Mouse (Mus musculus) right cerebral cortex, adult 2 months (tissue): ENCODE results near the gene Ciao1.
"Not testable (repeated sequence)": the region's sequence is repeated elsewhere in the genome, so short reads cannot be mapped to it uniquely, and the experiment has no call there.

ENCODE experiments used
- DNase-seq, 2 experiments: peaks; one replicate each; pipeline ENCODE4 v3.0.0; 2021 to 2022; ENCODE audit warnings: low spot score in 2 of 2

The Ciao1 gene

GRCm38 (mm10) chr2:127247592-127248333, at the start of gene Ciao1, which contains the start of gene Tmem127:
Ciao1 (minus strand) TSS chr2:127247816.
Tmem127 (plus strand) TSS chr2:127247908.
- peak; percentile 98 for DNase-seq

GRCm38 (mm10) chr2:127297001-127297805, 49.6 kb upstream of the Ciao1 start:
- no peak for DNase-seq

GRCm38 (mm10) chr2:127292250-127292649, 44.6 kb upstream of the Ciao1 start:
- no peak for DNase-seq

DNA sequence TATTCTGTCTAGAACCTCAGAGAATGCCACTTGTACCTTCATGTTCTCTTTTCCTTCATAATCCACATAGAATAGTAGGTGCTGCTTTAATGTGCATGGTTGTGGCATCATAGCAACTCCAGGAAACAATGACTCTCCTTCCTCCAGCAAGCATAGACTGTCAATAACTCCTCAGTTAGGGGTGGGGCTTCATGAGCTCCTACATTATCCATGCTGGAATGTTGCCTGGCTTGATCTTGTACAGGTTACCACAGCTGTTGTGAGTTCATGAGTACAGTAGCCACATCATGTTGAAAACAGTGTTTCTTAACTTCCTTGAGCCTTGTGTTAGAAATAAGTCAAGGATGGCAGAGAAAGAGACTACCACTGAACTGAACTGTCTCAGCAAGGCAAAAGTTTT, 30.5 kb upstream of the Ciao1 start:
- DNase-seq, result no peak

DNA sequence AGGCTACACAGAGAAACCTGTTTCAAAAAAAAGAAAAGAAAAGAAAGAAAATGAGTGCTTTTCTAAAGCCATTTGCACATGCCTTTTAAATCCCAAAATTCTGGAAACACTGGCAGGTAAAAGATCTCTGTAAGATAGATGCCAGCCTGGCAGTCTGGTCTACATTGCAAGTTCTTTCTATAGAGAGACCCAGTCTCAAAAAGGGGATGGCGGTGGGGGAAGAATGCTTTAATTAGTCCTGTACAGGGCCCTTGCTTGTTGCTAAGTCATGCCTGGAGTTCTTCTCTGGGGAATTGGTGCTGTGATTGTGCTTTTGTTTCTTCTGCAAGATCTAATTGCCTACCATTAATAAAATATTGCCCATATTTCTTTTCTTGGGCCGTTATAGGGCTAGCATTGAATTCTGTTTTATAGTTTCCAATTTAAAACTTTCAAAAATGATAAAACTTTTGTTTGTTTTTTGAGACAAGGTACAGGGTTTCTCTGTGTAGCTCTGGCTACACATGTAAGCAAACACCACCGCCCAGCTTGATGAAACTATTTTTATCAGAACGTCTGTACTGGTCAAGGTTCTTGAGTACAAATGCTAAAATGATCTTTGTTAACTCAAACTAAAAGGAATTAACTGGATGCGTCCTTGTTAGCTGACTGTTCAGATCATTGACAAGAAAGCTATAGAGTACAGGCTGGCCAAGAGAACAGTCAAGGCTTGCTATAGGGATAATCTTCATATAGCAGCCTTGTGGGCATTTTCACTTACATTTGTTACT, 28.1 kb upstream of the Ciao1 start:
- no peak for DNase-seq

- DNase-seq, result no peak
Measured at GRCm38 (mm10) chr2:127274590-127274989, 27.0 kb upstream of the Ciao1 start.

DNA sequence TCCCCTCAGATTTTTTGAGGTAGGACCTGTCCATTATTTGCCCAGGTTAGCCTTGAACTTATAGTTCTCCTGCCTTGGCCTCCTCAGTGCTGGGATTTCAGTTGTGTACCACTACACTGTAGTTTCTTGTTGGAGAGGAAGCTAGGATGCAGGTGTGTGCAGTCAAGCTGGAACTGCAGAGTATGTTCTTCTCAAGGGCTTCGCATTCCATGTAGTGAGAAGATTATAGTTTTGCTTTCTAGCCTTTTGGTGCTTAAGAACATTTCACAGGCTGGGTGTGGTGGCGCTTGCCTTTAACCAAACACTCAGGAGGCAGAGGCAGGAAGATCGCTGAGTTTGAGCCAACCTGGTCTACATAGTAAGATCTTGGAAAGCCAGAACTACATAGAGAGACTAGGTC, 25.2 kb upstream of the Ciao1 start:
- no peak for DNase-seq

- DNase-seq, result not testable (repeated sequence)
Measured at GRCm38 (mm10) chr2:127272049-127272448, 24.4 kb upstream of the Ciao1 start.

GRCm38 (mm10) chr2:127271042-127271515, 23.5 kb upstream of the Ciao1 start:
- DNase-seq, result peak; percentile 42 to 49

GRCm38 (mm10) chr2:127270300-127271041, 22.9 kb upstream of the Ciao1 start:
- peak; percentile 78 to 85 for DNase-seq

DNA sequence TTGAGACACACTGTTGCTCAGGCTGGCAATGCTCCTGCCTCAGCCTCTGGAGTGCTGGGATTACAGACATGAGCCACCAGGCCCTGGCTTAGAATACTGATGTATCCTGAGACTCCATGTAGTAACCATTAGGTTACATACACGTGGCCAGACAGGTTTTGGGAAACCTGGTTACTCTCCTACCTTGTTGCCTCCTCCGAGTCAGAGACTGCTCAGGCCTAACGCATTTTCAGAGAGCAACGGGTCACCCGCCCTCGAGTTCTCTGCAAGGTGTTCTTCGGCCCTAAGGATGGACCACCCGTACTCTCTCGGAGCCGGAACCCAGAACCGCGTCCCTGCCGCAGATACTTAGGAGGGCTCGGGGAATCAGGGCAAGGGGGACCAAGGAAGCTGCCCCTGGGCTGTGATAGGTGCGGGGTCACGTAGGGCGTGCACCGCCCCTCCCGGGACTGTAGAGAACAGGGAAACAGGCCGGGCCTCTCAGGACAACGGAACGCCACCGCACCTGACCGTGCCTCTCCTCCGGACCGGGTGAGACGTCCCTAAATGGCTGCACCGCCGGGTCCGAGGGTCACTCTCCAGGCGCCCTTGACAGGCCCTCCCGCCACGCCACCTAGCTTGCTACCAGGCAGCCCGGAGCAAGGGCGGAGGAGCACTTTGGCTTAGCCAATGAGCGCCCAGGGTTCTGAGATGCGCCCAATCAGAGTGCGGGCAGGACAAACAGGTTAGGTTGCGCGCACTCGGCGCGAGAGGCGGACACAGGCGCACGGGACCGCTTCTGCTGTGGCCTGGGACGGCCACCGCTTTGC, 22.1 kb upstream of the Ciao1 start, which contains the start of gene Stard7:
TSS of gene Stard7 (plus strand) at position 728 of the 809 bp plus-strand sequence.
- peak; percentile 95 for DNase-seq

DNA sequence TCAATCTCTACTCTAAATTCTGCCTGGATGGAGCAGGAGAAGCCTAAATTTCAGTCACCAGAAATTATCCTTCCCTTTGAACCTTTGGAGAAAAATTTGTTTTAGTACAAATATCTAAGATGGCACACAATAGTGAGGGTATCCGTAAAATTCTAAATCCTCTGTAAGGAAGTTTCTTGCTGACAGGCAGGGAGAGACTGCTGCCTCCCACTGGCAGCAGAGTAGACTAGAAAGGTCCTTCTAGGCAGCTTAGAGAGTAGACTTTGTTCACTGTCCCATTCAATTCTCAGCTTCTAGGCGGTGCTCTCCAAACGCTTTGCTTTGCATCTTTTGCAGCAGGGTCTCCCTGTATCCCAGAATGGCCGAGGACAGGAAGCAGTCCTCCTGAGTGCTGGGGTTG, 20.2 kb upstream of the Ciao1 start:
- no peak for DNase-seq

DNA sequence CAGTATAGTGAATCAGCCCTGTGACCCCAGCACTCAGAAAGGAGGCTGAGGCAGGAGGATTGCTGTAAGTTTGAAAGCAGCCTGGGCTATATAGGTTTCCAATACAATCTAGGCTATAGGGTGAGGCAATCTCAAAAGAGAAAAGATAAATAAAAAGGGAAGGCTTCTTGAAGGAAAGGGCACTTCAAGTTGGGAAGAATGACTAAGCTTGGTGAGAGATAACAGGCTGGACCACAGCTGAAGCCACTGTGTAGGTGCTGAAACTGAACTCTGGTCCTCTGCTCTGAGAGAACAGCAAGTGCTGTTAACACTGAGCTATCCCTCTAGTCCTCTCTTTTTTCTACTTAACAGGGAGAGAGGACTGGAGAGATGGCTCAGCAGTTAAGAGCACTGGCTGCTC, 14.9 kb upstream of the Ciao1 start:
- DNase-seq, result no peak

DNA sequence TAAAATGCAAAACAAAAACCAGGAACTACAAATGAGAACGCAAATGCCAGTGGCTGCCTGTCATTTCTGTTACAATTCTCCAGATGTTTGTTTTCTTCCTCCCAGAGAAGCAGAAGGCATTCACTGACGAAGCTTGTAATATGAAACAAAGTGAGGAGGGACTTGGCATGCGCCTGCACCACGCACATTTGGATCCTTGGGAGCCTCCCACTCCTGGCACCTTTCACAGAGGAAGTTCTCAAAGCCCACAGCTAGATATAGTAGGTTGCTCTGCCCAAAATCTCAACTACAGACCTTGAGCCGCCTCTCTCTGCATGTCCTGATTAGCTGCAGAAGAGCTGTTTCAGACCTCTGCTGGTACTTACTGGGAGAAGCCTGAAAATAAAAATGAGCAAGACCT, 11.7 kb upstream of the Ciao1 start:
- peak in 1 of 2 experiments; percentile 26 for DNase-seq

DNA sequence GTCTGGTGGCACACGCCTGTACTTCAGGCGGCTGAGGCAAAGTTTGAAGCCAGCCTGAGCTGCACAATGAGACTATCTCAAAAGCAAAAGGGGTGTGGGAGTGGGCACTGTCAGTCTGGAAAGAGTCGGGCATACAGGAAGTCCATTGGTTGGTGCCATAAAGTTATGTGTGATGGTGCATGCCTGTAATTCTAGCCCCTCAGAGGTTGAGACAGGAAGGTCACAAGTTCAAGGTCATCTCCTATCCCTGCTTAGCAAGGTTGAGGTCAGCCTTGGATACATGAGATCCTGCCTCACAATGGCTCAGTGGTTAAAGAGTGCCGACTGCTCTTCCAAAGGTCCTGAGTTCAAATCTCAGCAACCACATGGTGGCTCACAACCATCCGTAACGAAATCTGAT, 7.7 kb upstream of the Ciao1 start:
- no peak for DNase-seq

DNA sequence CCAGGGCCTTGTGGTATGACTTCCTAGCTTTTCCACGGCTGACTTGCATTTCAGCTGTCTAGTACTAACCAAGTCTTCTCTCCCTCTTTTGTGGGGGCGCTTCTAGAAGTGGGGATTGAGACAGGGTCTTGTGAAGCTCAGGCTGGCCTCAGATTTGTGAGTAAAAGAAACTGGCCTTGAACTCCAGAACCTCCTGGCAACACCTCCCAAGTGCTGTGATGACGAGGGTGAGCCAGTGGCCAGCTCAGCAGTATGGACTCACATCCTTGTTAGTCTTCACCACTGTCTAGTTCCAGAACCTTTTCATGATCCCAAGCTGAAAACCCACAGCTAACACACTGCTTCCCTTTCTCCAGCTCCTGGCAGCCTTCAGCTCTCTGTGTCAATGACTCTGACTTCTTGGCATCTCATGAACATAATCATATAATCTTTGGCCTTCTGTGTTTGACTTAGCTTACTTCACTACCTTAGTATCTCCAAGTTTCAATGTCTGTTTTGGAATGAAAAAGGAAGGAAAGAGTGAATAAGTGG, 7.1 kb upstream of the Ciao1 start:
- no peak for DNase-seq

DNA sequence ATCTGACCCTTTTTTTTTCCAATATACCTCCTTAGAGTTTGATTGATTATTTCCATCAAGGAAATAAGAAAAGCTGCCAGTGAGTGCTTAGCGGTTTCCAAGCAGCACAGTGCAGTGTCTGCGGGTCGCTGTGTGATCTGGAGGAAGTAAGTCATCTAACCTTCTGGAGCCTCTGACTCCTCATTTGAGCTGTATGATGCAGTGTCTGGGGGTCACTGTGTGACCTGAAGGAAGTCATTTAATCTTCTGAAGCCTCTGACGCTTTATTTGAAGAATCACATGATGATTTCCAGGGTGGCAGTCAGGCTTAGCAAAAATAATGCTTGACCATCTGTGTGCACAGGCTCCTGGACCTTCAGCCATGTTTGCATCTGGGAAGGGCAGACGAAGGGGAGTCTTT, 5.2 kb upstream of the Ciao1 start:
- no peak for DNase-seq

- no peak for DNase-seq
Measured at GRCm38 (mm10) chr2:127251880-127252527, 4.4 kb upstream of the Ciao1 start.

GRCm38 (mm10) chr2:127251457-127251856, 3.8 kb upstream of the Ciao1 start:
- no peak for DNase-seq
